Mouse (Mus musculus): ENCODE results near the gene Pbx1.

GRCm38 (mm10) chr1:168374953-168375600, 57.0 kb downstream of the Pbx1 start:
- TF ChIP-seq GATA1 (IDR thresholded peaks at IDR 0.05; ENCODE audit: borderline replicate concordance, low read length) (no peak), FLI1 (IDR thresholded peaks at IDR 0.05; ENCODE audit: low read length) (no peak)
